Mouse (Mus musculus) heart, postnatal 0 days (tissue): ENCODE measurements at regions not wholly inside any gene's neighbourhood (a gene's known extent, or its start where the extent isn't known, plus 50 kb on each side); places are given as distances from the start of the nearest gene placed in this dataset.

Experiments used
- CTCF ChIP-seq: IDR thresholded peaks from 2 replicates; pipeline ENCODE4 v1.5.1; 2016; ENCODE audit warnings: antibody characterized with exemption, control low read depth, low read depth
- EP300 ChIP-seq: IDR thresholded peaks from 2 replicates; pipeline ENCODE4 v1.6.1; 2016; ENCODE audit warnings: antibody characterized with exemption, low read depth

GRCm38 (mm10) chr1:137225418-137225817 lies 265.2 kb upstream of the Nr5a2 start:
- TF ChIP-seq CTCF (peak; percentile 87), EP300 (no peak)
